ENCODE assay signal across 10 mouse cellular contexts in the genomic region with DNA sequence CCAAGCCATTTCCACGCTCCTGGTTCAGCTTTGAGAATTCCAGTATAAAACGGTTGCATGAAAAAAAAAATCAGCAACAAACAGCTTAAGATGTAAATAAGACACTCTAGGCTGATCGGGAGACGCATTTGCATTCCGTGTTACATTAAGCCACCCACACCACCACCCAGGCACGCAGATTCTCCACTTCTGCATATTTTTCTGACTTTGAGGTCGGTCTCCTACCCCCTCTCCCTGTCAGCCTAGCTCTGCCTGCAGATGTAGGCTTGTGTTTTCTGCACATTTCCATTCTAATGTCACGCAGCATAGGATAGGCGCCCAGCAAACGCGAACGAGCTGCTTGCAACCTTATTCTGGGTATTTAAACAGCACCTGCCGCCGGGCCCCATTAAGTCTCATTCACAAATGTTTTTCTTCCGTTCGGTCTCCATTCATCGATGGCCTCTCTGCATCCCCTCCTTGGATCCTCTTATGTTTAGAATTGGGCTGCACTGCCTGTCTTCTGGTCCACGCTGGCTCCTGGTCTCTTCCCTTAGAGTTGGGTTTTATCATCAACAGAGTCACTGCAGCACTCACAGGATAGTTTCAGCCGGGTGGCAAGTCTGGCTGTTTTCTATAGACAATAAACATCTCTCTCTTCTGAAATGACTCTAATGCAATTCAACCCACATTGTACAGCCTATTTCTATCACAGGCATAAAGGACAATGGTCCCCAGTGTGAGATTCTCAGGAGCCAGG. TPM values are rescaled to one million over a fixed set of nuclear protein-coding genes. Genes with fewer than 3 reads are reported as not detected.
DNase-seq lines count a peak whose midpoint lies in the region; ATAC-seq lines count a peak whose summit lies in the region.
"Had no signal": no experiment of that assay in that cellular context is flagged by ENCODE, and none has a peak within 500 bp of the region (broad histone marks: within the 10 kb centered on the region; RNA-seq: fewer than 3 reads in every experiment).

No protein-coding gene starts in this region.

- H3K27me3 ChIP-seq in heart, embryonic 13.5 days (replicated peaks) = peaks cover 48% of the 10 kb centered on the region

- intact Hi-C loops in left cerebral cortex, postnatal 25 days (cut with DNase I) = loop anchor here (2.0 to 5.0 kb wide), 2 partner anchors 48 to 97 kb away; no protein-coding TSS in a partner anchor

- peaks cover 19% of the 10 kb centered on the region for H3K4me1 ChIP-seq in heart, embryonic 13.5 days

- no peak for ATAC-seq in heart, embryonic 13.5 days (ENCODE audit: extremely low read depth, insufficient number of reproducible peaks, low FRiP score, low TSS enrichment)

- no peak for DNase-seq in heart, postnatal 4 days
- DNase-seq in frontal cortex, postnatal 25 days (ENCODE audit: low spot score in 2 of 2) = peak; percentile 29 to 42
- DNase-seq in left cerebral cortex, postnatal 25 days (ENCODE audit: low spot score in 2 of 2) = peak; percentile 63 to 91
- DNase-seq in right cerebral cortex, postnatal 14 days = peak; percentile 26
- no peak for DNase-seq in cerebellum, postnatal 4 days (ENCODE audit: low spot score in 2 of 2)
- DNase-seq in cerebellum, adult 9-11 months = no peak
- DNase-seq in kidney, adult 11 months = no peak
- DNase-seq: adrenal gland, adult 2 months; kidney, adult 2 months had no signal

- H3K27ac ChIP-seq in heart, embryonic 13.5 days (replicated peaks) = no peak overlapping the region

- no peaks in the 10 kb centered on the region for H3K9me3 ChIP-seq in heart, embryonic 13.5 days

- no peak overlapping the region for H3K4me3 ChIP-seq in heart, embryonic 13.5 days

- 22% methylated on average over 19 of the region's 19 CpGs for WGBS in heart, embryonic 13.5 days

- H3K36me3 ChIP-seq in heart, embryonic 13.5 days = no peaks in the 10 kb centered on the region

- peak overlapping the region; percentile 6 for H3K4me2 ChIP-seq in heart, embryonic 13.5 days

- H3K9ac ChIP-seq in heart, embryonic 13.5 days = no peak overlapping the region

RNA-seq across cellular contexts. Expression of gene Vrk1, which starts 49.3 kb away (rescaled TPM):
- polyA plus RNA-seq in heart, embryonic 13.5 days (2015; fragmentation: Nextera tagmentation; extraction: Ambion mirVana) = 41.4 and 43.7 TPM in 2 replicates
- 10 to 100 TPM; 26.4 to 28.0 TPM for total RNA-seq in heart, postnatal 4 days (2021)
- 10 to 100 TPM; 12.6 to 17.7 TPM for total RNA-seq in left cerebral cortex, postnatal 25 days (2021)

Comparison
In these comparisons a context has a peak if more than half of its experiments do, and no peak if none do; other contexts are left out.
1. DNase-seq: peak in frontal cortex, postnatal 25 days (2 of 2), left cerebral cortex, postnatal 25 days (2 of 2) and right cerebral cortex, postnatal 14 days (single experiment); none in heart, postnatal 4 days (single experiment), cerebellum, postnatal 4 days (0 of 2), cerebellum, adult 9-11 months (single experiment) and kidney, adult 11 months (single experiment).